Mouse (Mus musculus) kidney, adult 11 months (tissue): ENCODE measurements around the gene Pim3.
A peak's percentile ranks its signal among the peaks of the same experiment; 100 is the strongest.

Experiments used
- DNase-seq: peaks from one replicate; pipeline ENCODE4 v3.0.0; 2022

The Pim3 gene

DNA sequence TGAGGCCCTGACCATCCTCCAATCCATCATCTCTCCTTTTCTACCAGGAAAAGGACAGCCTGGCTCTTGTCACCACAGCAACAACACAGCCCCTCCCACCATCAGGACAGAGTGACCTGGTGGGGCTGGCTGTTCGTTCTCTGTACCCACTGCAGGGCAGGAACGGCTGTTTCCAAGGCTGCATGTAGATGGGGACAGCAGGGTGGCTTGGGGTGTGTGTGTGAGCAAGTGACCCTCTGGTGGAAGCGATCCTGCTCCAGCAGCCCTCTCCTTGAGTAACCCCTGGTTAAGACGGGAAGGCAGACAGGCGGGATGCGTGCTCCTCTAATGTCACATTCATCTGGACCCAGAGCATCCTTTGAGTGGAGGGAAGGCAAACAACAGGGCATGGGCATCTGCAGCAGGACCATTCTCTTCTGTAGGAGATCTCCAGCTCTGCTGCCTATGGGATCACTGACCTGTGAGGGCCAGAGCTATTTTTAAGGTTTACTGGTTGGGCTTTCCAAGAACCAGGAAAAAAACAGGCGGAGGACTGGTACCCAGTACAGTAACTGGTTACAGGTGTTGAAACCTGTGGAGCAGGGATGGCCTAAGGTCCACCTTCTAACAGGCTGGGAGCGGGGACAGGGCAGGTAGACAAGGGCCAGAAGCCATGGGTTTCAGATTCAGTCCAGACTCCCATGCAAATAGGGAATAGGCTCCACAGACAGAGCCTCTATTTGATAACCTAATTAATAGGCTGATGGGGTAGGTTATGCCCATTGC lies 2.6 kb upstream of the Pim3 start:
- no peak for DNase-seq

DNA sequence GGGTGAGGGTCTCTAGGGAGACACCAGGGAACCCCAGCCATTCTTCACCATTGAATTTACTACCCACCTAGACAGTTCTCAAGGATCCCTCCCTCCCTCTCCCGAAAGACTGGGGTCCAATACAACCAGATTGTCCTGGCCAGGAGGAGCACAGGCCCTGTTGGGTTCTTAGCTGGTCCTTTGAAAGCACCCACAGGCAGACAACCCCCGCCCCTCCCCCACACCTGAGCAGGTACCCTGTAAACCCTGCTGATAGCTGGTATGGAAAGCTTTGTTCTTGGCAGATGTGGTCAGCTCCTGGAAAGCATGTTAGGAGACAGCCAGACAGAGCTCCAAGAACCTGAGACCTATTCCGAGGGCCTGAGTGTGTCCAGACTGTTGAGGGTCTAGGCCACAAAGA lies 1.2 kb upstream of the Pim3 start:
- DNase-seq, result no peak

DNA sequence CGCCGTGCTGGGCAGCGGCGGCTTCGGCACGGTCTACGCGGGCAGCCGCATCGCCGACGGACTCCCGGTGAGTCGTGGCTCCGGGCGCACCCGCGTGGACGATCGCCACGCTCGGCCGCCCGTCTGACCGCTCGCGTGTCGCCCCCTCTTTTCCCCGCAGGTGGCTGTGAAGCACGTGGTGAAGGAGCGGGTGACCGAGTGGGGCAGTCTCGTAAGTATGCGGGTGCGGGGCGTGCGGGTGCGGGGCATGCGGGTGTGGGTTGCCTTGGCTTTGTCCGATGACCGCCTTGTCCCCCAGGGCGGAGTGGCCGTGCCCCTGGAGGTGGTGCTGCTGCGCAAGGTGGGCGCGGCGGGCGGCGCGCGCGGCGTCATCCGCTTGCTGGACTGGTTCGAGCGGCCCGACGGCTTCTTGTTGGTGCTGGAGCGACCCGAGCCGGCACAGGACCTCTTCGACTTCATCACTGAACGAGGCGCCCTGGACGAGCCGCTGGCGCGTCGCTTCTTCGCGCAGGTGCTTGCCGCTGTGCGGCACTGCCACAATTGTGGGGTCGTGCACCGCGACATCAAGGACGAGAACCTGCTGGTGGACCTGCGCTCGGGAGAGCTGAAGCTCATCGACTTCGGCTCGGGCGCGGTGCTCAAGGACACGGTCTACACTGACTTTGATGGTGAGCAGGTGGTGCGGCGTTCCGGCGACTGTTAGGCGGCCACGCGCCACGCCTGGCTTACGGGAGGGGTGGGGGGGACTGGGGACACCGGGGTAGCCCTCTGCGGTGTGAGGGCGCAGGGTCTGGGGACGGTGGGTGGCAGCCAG lies 1.1 kb downstream of the Pim3 start:
- peak; percentile 59 for DNase-seq

DNA sequence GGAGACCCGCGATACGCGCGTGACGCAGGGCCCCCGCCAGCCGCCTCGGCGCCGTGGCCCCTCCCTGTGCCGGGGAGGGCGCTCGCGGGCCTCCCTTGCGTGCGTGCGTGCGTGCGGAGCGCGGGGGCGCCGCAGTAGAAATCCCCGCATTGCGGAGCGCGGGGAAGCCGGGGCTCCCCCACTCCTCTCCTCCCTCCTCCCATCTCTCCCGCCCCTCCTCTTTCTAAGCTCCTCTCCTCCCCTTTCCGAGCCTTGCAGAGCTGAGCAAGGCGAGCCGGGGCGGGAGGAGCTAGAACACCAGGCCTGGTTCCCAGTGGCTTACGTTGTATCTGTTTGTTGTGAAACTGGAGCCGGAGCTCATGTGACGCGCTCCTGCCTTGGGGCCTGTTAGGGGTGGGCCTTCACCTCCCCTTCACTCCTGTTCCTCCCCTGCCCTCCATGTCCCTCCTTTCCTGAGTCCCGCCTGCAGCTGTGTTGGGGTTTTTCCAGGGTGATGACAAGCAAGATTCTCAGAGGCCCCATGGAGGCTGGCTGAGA lies 1.8 kb downstream of the Pim3 start:
- peak; percentile 97 for DNase-seq

DNA sequence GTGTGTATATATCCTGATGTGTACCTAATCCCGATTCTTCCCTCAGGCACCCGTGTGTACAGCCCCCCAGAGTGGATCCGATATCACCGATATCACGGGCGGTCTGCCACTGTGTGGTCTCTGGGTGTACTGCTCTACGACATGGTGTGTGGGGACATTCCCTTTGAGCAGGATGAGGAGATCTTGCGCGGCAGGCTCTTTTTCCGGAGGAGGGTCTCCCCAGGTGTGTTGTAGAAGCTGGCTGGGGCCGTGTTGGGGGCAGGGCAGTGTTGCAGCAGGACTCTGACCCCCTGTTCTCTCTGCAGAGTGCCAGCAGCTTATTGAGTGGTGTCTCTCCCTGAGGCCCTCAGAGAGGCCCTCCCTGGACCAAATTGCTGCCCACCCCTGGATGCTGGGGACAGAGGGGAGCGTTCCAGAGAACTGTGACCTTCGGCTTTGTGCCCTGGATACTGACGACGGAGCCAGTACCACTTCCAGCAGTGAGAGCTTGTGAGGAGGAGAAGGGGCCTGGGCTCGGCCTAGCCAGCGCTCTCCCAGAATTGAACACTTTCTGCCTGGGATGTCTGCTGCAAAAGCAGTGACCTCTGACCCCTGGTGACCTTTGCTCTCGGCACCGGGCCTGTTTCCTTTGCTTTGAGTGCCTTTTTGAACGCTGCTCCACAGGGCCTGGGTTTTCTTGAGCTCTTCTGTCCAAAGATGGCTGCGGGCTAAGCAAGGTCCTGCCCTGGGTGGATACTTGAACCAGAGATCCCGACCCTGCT lies 2.5 kb downstream of the Pim3 start:
- peak; percentile 81 for DNase-seq

DNA sequence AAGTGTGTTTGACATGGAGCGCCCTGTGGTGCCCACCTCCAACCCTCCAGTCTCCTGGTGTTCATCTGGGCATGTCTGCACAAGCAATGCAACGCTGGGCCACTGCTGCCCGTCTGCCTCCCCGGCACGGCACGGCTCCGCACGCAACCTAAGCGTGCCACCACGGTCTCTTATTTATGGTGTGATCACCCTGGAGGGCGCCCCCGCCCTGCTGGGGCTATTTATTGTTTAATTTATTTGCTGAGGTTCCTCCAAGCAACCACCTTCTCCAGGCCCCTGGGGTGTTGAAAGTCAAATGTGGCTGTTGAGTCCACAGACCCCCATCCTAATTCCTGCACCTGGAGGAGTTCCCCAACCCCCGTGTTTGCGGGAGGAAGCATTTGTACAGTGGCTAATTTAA lies 3.1 kb downstream of the Pim3 start:
- DNase-seq, result no peak

DNA sequence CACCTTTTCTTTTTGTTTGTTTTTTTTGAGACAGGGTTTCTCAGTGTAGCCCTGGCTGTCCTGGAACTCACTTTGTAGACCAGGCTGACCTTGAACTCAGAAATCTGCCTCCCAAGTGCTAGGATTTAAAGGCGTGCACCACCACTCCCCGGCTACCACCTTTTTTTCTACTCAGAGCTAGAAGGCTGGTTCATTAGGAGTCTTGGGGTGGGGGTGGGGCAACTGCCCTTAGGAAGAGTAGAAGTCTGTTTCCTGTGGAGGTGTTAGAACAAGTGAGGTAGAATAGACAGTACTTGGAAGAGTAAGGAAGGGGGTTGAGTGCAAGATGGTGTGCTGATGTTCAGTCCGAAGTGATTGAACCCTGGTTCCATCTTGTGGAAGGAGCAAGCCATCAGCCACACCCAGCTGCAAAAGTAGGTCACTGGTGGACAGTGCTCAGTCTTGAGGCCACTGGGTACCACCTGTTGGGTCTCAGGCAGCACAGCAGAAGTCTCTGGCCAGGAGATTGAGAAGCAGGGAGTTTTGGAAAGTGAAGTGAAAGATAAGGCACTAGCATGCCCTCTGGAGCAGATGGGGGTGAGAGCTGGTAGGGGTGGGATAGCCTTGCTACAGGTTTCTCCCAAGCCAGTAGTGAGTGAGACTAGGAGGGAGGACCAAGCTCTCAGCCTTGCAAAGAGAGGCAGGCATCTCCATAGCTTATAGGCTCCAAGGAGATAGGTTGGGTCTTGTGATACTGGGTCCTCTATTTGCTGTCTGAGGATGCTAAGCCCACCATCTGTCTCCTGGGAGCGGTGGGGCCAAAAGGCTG lies 4.1 kb downstream of the Pim3 start:
- peak; percentile 49 for DNase-seq

DNA sequence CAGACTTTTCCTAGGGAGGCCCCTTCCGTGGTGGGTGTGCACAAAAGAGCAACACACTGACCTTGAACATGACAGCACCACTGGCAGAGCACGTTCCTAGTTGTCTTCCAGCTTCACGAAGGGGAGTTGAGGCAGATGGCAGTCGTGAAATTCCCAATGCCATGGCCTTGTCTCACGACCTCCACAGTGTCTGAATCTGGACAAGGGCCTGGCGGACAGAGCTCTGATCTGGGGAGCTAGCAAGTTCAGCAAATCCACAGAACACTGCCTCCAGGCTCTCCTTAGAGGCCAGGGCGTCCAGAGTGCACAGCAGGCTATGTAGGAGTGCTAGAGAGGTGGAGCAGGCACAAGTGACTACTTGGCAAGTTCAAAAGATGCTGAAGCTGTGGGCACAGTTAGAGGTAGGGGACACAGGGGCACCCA lies 5.0 kb downstream of the Pim3 start:
- DNase-seq, result peak; percentile 80

DNA sequence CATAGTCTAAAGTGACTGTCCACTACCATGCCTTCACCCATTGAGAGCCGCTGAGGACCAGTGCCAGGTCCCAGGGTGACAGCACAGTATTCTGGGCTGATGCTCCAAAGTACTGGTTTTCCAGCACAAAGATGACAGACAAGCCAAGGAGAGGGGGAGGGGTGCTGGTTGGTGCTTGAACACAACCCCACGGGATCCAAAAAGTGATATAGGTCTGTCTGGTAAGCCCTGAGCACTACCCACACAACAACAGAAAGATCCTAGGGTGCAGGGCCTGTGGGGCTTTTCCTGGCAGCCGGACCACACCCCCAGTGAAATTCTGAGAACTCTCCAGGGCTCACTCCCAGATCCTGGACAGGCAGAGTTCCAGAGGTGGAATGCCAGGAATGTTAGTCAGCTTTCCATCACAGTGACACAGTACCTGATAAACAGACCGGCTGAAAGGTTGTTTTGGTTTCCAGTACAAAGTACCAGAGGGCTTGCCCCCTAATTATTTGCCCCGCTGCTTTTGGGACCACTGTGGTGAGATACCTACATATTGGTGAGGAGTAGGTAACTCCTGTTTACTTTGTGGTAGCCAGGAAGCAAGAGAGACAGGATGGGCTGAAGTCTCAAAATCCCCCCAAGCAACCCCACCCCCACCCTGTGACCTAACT lies 5.5 kb downstream of the Pim3 start:
- DNase-seq, result peak; percentile 92

DNA sequence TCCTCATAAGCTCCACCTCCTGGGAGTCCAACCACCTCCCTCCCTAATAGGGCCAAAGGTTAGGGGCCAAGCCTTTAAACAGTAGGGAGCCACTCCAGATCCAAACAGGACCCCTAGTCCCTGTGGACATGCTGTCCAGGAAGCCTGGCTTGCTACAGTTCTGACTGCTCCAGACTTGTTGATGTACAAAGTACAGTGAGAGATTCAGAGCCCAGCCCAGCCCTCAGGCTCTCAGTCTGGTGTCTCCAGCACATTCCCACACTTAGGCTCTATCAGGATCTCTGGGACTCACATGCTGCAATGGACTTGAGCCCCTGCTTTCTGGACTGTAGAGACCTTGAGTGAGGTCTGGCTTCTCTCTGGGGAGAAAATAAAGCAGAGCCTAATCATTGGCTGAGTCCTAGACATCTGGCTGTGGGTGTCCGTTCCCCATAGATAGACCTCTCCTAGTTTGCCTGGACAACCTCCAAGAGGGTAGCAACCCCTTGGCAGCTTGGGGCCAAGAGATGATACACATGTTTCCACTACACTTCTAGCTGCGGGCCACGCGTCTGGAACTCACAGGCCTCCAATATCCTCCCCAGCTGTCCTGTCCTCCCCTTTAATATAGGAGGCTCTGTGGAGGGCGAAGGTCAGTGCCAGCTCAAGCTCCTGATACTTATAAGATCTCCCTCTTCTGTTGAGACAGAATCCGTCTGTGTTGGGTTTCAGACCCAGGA lies 6.2 kb downstream of the Pim3 start:
- peak; percentile 87 for DNase-seq

DNA sequence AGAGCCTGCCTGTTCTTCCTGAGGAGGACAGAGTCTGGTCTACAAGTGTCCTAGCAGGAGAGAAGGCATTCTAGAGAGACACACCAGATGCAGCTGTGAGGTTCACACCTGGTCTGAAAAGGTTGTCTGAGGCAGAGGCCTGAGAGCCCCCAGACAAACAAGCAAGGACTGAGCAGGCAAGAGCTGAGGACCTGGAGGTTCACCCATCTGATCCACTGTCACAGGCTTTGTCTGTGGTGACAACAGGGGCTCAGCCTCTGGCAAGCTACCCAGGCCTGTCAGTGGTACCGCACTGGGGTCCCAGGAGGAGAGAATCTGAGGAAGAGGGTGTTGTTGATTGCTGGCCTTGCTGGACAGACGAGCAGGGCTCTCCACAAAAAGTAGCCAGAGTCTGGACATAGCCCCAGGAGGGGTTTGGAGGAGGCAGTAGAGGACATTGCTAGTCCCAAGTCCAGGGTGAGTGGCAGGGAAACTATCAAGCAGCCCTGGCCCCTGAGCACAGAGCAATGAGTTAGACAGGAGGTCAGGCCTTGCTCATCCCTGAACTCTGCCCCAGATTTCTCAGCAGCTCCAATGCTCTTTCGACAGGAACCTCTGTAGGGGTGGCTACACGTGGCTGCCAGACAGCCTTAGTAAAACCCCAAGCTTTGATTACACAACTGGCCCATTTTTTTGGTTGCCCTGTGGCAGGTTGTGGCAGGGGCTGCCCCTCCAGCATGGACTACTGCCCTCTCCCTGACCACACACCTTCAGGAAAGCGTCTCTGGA lies 8.6 kb downstream of the Pim3 start:
- DNase-seq, result peak; percentile 94

DNA sequence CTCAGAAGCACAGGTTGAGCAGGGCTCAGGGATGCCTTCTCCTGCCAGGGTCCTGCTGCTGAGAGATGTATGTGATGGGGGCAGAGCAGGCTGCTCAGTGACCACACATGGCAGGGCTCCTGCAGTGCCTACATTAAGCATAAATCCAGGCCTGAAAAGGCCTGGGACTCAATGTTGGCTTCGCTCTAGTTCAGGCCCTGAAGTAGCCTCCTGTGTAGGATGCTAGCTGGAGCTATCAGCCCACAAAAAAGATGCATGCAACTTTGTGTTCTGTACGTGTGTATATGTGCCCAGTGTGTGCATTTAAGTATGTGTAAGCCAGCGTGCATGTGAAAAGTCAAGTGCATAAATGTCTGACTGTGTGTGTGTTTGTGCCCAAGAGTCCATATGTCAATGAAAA lies 12.1 kb downstream of the Pim3 start:
- no peak for DNase-seq

DNA sequence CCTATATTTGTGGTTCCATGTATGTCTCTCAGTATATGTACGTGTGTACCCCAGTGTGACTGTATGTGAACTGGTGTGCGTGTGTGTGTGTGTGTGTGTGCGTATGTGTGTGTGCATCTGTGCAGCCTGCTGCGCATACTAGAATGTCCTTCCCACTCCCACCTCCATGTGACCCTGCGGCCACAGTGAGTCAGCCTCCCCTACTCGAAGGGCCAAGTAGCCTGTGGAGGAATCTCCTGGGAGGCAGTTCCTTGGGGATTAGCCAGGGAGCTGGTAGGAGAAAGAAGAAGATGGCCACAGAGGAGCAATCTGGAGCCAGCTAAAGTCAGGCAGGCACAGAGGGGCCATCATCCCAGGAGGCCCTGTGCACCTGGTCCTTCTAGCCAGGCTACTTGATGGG lies 12.5 kb downstream of the Pim3 start:
- DNase-seq, result no peak

DNA sequence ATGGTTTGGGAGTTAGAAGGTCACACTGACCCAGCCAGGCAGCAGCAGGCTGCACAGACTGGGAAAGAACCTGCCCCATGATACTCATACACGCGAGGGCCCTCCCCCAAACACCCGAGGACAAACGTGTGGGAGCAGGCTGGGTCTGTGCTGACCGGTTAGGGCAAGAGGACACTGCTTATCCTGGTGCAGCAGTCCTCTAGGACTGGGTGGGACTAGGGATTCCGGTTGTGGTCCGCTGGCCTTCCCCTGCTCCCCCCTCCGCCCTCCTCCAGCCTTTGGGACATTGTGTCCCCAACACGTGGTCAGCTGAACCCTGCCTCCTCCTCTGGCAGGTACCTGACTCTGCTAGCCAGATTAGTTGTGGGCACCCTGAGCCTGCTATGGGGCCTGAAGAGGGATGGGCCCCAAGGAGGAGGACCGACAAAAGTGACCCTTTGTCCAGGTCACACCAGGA lies 13.7 kb downstream of the Pim3 start:
- DNase-seq, result peak; percentile 98

DNA sequence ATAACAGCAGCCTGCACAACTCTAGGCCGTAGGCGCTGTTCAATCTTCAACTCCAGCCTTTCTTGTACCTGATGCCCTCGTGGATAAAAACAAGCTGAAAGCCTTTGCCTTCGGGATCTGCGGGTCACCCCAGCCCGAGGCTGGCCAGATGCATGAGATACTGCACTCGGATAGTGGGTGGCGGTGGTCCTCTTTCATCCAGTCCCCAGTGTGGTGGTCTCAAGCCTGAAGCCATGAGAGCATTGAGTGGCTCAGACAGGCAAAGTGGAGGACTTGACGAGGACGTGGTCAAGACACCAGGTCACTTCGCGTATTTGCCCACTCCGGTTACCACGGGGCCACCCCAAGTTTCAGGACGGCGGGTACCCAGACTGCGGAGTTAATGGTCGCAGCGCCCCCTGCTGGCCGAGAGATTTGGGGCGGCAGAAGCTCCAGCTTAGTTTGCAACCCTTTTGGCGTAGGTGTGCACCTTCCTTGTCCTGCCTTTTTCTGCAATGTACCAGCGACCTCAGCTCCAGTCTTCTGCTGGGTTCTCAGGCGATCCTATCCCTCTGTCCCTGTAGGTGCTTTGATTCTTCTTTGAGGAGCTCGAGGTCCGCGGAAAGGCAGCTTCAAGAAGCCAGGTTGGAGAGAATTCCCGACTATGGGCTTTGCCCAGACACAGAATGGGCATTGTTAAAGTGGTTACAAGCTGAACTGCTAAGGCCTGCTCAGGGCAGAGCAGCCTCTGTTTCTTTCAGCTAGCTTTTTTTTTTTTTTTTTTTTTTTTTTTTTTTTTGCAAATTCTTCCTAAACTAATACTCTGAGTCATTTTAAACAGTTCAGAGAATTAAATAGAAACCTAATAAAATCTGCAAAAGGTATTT lies 14.4 kb downstream of the Pim3 start:
- DNase-seq, result peak; percentile 84

DNA sequence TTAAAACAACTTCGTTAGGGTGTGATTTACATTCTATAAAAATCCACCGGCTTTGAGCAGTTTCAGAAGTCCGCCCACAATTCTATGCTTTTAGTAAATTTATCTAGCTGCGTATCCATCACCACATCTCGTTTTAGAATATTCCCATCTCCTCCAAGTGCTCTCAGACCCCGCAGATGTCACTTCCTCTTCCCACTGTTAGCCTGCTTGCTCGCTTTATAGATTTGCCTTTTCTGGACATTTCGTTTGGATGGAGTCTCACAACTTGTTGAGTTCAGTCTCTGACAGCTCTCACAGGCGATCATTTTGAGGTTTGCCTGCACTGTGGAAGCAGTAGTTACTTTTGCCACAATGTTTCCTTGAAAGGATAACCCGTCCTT lies 15.0 kb downstream of the Pim3 start:
- no peak for DNase-seq

DNA sequence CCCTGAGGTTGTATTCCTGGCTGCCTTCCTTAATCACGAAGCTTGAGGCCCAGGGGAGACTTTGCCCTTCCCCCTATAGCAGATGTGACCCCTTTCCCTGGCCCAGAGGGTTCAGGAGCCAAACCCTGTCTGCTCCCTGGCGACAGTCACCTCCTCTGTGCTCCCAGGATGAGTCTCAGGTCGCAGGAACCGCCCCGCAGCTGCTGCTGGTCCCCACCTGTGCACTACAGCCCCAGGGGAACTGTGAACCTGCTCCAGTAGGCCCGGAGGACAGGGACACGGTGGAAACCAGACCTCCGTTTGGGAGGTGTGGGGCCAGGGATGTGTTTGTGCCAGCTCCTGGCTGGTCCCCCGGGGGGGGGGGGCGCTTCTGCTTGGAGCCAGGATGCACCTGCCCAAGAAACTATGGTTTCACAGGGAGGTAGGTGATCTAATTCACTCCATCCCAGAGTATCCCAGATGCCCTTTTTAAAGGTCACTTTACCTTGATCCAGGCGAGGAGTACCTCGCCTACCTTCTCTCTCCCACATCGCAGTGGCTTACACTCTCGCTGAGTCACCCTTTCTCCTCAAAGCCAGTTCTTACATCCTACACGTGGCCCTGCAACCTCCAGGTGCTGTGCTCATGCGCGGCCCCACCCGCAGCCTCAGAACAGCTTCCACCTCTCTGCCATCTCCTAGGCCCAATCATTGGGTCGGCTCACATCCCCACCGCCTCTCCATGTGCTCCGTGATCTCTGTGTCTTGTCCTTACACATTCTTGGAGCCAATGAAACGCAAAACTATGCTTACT lies 19.5 kb downstream of the Pim3 start:
- no peak for DNase-seq

DNA sequence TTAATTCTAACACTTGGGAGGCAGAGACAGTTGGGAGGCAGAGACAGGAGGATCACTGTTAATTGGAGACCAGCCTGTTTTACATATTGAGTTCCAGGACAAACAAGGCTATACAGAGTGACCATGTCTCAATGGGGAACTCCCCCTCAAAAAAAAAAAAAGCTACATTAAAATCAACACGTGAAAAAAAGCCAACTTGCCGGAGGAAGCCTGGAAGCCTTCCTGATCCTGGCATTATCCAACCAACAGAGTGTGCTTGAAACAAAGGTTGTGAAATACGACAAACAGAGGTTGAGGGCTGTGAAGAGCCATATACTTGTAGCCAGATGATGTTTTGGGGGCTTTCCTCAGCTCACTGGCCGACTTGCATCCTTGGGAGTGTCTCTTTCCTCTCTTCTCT lies 20.9 kb downstream of the Pim3 start:
- no peak for DNase-seq
